Mouse (Mus musculus): Measurements from ENCODE around the gene 4930503E14Rik. TPM values are rescaled to one million over a fixed set of nuclear protein-coding genes. Genes with fewer than 3 reads are reported as not detected.
"Not testable (repeated sequence)": the region's sequence is repeated elsewhere in the genome, so short reads cannot be mapped to it uniquely, and the experiment has no call there.

Gene 4930503E14Rik
- not detected in 2 replicates for polyA plus RNA-seq (2015; fragmentation: Nextera tagmentation; extraction: Ambion mirVana)

- H3K9me3 ChIP-seq (ENCODE audit: low read length); H3K4me3 ChIP-seq (ENCODE audit: low read depth, low read length); ATAC-seq; H3K4me1 ChIP-seq (ENCODE audit: insufficient read depth); H3K9ac ChIP-seq (replicated peaks); H3K4me2 ChIP-seq (ENCODE audit: low read depth, low read length); DNase-seq; H3K36me3 ChIP-seq (replicated peaks; ENCODE audit: insufficient read depth, low read length); H3K27ac ChIP-seq (ENCODE audit: low read depth); H3K27me3 ChIP-seq (ENCODE audit: insufficient read depth, low read length): not testable (repeated sequence)
- whole genome bisulfite sequencing (ENCODE audit: insufficient replicate concordance) = 69% methylated on average over 3 of the region's 3 CpGs
Observed at GRCm38 (mm10) chr14:44213154-44213553, at the start of gene 4930503E14Rik. Gene 4930503E14Rik (minus strand): TSS chr14:44213254.

DNA sequence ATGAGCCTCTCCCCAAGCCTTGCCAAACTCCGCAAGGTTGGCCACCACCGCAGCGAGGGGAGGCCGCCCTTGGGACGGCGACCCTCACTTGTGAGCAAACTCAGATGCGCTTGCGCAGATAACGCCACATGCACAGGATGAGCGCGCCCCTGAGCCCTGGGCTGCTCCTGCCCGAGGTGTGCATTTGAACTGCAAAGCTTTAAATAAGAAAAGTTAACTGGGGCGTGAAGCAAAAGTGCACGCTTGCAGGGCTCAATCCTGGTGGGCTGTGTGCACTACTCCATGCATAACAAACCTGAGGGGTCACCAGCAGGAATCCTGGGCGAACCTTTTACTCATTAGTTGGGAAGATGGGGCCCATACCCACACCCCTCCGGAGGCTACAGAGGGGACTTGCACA lies 35.0 kb upstream of the 4930503E14Rik start:
- H3K27ac ChIP-seq (ENCODE audit: low read depth) = no peak overlapping the region
- no peaks in the 10 kb centered on the region; the same call in 1 of the 2 replicates for H3K9me3 ChIP-seq (ENCODE audit: low read length)
- DNase-seq (no peak), ATAC-seq (no peak)
- WGBS (ENCODE audit: insufficient replicate concordance) = 83% methylated on average over 16 of the region's 16 CpGs
- H3K4me3 ChIP-seq (ENCODE audit: low read depth, low read length) = no peak overlapping the region
- no peak overlapping the region for H3K4me2 ChIP-seq (ENCODE audit: low read depth, low read length)
- no peaks in the 10 kb centered on the region for H3K36me3 ChIP-seq (replicated peaks; ENCODE audit: insufficient read depth, low read length)
- H3K4me1 ChIP-seq (ENCODE audit: insufficient read depth) = no peaks in the 10 kb centered on the region
- H3K9ac ChIP-seq (replicated peaks) = no peak overlapping the region
- TF ChIP-seq EP300 (IDR thresholded peaks at IDR 0.05; ENCODE audit: low read depth) (no peak), CTCF (IDR thresholded peaks at IDR 0.05; ENCODE audit: low read depth) (no peak)
- H3K27me3 ChIP-seq (ENCODE audit: insufficient read depth, low read length) = no peaks in the 10 kb centered on the region

DNA sequence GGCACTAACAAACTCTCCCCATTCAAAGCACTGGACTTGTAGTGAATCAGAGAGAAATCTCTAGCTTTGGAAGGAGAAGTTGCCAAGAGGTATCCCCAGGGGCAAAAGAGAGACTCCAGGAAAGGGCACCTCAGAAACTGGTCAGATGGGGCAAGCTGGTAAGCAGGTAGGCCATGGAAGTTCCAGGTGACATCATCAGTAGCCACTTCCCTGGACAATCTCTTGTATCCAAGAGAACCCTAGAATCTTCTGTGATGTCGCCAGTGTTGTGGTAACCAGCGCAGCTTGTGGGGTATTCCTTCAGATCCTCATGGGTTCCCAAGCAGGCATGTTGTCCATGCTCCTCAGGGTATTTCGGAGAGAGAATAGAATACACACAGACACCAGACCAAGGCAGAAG lies 15.7 kb downstream of the 4930503E14Rik start, which contains the start of gene Gm8212:
Gene Gm8212 (plus strand): TSS at position 301 of the 400 bp plus-strand sequence.
- ATAC-seq; H3K4me2 ChIP-seq (ENCODE audit: low read depth, low read length); DNase-seq; H3K9ac ChIP-seq (replicated peaks); H3K36me3 ChIP-seq (replicated peaks; ENCODE audit: insufficient read depth, low read length); H3K27me3 ChIP-seq (ENCODE audit: insufficient read depth, low read length); H3K4me1 ChIP-seq (ENCODE audit: insufficient read depth); H3K27ac ChIP-seq (ENCODE audit: low read depth); H3K9me3 ChIP-seq (ENCODE audit: low read length); H3K4me3 ChIP-seq (ENCODE audit: low read depth, low read length): not testable (repeated sequence)
- 80% methylated on average over 1 of the region's 3 CpGs for WGBS (ENCODE audit: insufficient replicate concordance)

DNA sequence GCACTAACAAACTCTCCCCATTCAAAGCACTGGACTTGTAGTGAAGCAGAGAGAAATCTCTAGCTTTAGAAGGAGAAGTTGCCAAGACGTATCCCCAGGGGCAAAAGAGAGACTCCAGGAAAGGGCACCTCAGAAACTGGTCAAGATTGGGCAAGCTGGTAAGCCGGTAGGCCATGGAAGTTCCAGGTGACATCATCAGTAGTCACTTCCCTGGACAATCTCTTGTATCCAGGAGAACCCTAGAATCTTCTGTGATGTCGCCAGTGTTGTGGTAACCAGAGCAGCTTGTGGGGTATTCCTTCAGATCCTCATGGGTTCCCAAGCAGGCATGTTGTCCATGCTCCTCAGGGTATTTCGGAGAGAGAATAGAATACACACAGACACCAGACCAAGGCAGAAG lies 89.5 kb downstream of the 4930503E14Rik start, which contains the start of gene Gm3327:
Gene Gm3327 (plus strand): TSS at position 301 of the 400 bp plus-strand sequence.
- not testable (repeated sequence) for H3K27me3 ChIP-seq (ENCODE audit: insufficient read depth, low read length); ATAC-seq; H3K9ac ChIP-seq (replicated peaks); H3K36me3 ChIP-seq (replicated peaks; ENCODE audit: insufficient read depth, low read length); H3K4me3 ChIP-seq (ENCODE audit: low read depth, low read length); H3K4me2 ChIP-seq (ENCODE audit: low read depth, low read length); H3K9me3 ChIP-seq (ENCODE audit: low read length); H3K4me1 ChIP-seq (ENCODE audit: insufficient read depth); DNase-seq; H3K27ac ChIP-seq (ENCODE audit: low read depth)
- 66% methylated on average over 3 of the region's 4 CpGs for WGBS (ENCODE audit: insufficient replicate concordance)

Other genes starting within 250 kb of the 4930503E14Rik start
- gene Ang6, start 211.0 kb downstream of the 4930503E14Rik start, polyA plus RNA-seq (2015; fragmentation: Nextera tagmentation; extraction: Ambion mirVana) = not detected in 2 replicates
- 34.9 TPM in 2 replicates for gene Ear2, start 110.6 kb downstream of the 4930503E14Rik start, polyA plus RNA-seq (2015; fragmentation: Nextera tagmentation; extraction: Ambion mirVana)
- not detected in 2 replicates for gene Gm3327, start 89.4 kb downstream of the 4930503E14Rik start, polyA plus RNA-seq (2015; fragmentation: Nextera tagmentation; extraction: Ambion mirVana)
- gene Gm8212, start 15.6 kb downstream of the 4930503E14Rik start, polyA plus RNA-seq (2015; fragmentation: Nextera tagmentation; extraction: Ambion mirVana) = not detected in 2 replicates
- not detected in 2 replicates for gene Gm8220, start 72.3 kb upstream of the 4930503E14Rik start, polyA plus RNA-seq (2015; fragmentation: Nextera tagmentation; extraction: Ambion mirVana)
- gene Gm5930, start 125.3 kb upstream of the 4930503E14Rik start, polyA plus RNA-seq (2015; fragmentation: Nextera tagmentation; extraction: Ambion mirVana) = not detected in 2 replicates
- gene Gm8229, start 152.1 kb upstream of the 4930503E14Rik start, polyA plus RNA-seq (2015; fragmentation: Nextera tagmentation; extraction: Ambion mirVana) = not detected in 2 replicates
- gene Gm3371, start 197.4 kb upstream of the 4930503E14Rik start, polyA plus RNA-seq (2015; fragmentation: Nextera tagmentation; extraction: Ambion mirVana) = not detected in 2 replicates
- gene Gm8232, start 220.4 kb upstream of the 4930503E14Rik start, polyA plus RNA-seq (2015; fragmentation: Nextera tagmentation; extraction: Ambion mirVana) = not detected in 2 replicates

All from liver, postnatal 0 days (tissue).